Mouse (Mus musculus) frontal cortex, postnatal 36 days (tissue): ENCODE data around the gene Mlst8.
"Not testable (repeated sequence)": the region's sequence is repeated elsewhere in the genome, so short reads cannot be mapped to it uniquely, and the experiment has no call there.

Experiments
- DNase-seq, 2 experiments: peaks; one replicate each; pipeline ENCODE4 v3.0.0; 2022; ENCODE audit warnings: low spot score in 2 of 2

The Mlst8 gene

GRCm38 (mm10) chr17:24426471-24427169 lies 52.3 kb downstream of the Mlst8 start, which contains the start of gene Eci1:
Gene Eci1, plus strand, starts transcription at chr17:24426641.
- peak; percentile 87 to 89 for DNase-seq

DNA sequence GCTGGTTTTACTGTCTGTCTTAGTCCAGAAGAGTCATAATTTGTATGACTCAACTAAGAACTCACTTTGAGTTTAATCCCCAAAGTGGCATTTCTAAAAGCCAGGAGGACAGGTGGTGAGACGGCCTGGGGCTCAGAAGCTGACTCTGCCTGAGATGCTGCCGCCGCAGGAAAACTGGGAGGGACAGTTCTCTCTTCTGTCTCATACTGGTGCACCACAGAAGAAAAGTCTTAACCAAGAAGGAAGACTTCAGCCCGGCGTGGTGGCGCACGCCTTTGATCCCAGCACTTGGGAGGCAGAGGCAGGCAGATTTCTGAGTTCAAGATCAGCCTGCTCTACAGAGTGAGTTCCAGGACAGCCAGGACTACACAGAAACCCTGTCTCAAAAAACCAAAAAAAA lies 53.0 kb downstream of the Mlst8 start:
- no peak for DNase-seq

GRCm38 (mm10) chr17:24425326-24425725 lies 53.6 kb downstream of the Mlst8 start:
- DNase-seq, result not testable (repeated sequence)

DNA sequence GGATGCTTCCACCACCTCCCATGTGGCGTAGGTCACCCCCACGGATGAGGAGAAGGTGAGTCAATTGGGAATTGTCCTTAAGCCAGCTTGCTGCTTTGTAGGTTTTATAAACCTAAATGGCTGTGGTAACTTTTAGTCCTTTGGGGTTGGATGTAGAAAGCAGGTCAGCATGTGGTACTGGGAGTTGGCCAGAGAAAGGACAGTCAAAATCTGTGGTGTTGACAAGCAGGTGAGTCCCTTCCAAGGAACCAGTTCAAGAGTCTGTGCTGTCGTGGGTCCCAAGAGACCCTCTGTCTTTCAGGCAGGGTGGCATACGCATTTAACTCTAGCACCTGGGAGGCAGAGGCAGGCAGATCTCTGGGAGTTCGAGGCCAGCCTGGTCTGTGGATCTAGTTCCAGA lies 54.4 kb downstream of the Mlst8 start:
- no peak for DNase-seq
